In genomic region chr9:7961366-7962160, GRCm38 (mm10) we compare ENCODE assay signal across 8 mouse cellular contexts. TPM values are rescaled to one million over a fixed set of nuclear protein-coding genes. Genes with fewer than 3 reads are reported as not detected.
DNase-seq lines count a peak whose midpoint lies in the region; ATAC-seq and TF ChIP-seq lines count a peak whose summit lies in the region.

No protein-coding gene starts in this region.

- intact Hi-C loops in left cerebral cortex, adult 2 months (cut with DNase I), result no loop called here

- H3K36me3 ChIP-seq in heart, embryonic 11.5 days (ENCODE audit: control insufficient read depth, insufficient read depth, low read length), result 0 out of 2 replicates have a peak, but pooled peaks cover 3% of the 10 kb centered on the region

- peak overlapping the region; percentile 70 for H3K27ac ChIP-seq in heart, embryonic 11.5 days (ENCODE audit: low read depth, low read length)
- no peak overlapping the region for H3K27ac ChIP-seq in left cerebral cortex, adult 2 months

- no peaks in the 10 kb centered on the region for H3K27me3 ChIP-seq in heart, embryonic 11.5 days (ENCODE audit: control insufficient read depth, insufficient read depth, low read length)

- DNase-seq in layer of hippocampus, adult 11-12 months (ENCODE audit: low spot score), result peak; percentile 38
- DNase-seq in layer of hippocampus, adult 9-11 months, result no peak
- DNase-seq in cerebellum, postnatal 14 days, result peak; percentile 44 to 47
- DNase-seq in kidney, postnatal 10 days, result peak; percentile 54
- peak; percentile 45 for DNase-seq in neural tube, embryonic 10.5 days (ENCODE audit: extremely low spot score, low spot score)
- DNase-seq in thymus, postnatal 0 days (ENCODE audit: low spot score), result no peak
- DNase-seq in left cerebral cortex, adult 2 months (ENCODE audit: extremely low spot score in 1 of 2, low spot score in 2 of 2), result no peak

- ATAC-seq in heart, embryonic 11.5 days (replicated peaks; ENCODE audit: insufficient number of reproducible peaks, low FRiP score, low TSS enrichment), result no peak

- H3K4me1 ChIP-seq in heart, embryonic 11.5 days (ENCODE audit: control insufficient read depth, insufficient read depth, low read length), result peaks cover 42% of the 10 kb centered on the region

- 0 out of 2 replicates have a peak overlapping the region, but pooled peaks have one; percentile 1 for H3K4me2 ChIP-seq in heart, embryonic 11.5 days

- WGBS in heart, embryonic 11.5 days (ENCODE audit: insufficient replicate concordance), result 38% methylated on average over 21 of the region's 21 CpGs

- no peak overlapping the region for H3K4me3 ChIP-seq in heart, embryonic 11.5 days (ENCODE audit: low read depth, low read length)
- no peak overlapping the region for H3K4me3 ChIP-seq in left cerebral cortex, adult 2 months

- no peak overlapping the region for H3K9ac ChIP-seq in heart, embryonic 11.5 days (ENCODE audit: low read depth, low read length)

- no peak for TF ChIP-seq CTCF in left cerebral cortex, adult 2 months (IDR thresholded peaks at IDR 0.05)

- H3K9me3 ChIP-seq in heart, embryonic 11.5 days (replicated peaks; ENCODE audit: control insufficient read depth, low read length), result no peaks in the 10 kb centered on the region

RNA-seq across cellular contexts. Expression of gene Yap1, which starts 42.8 kb away (rescaled TPM):
- 25.3 and 27.1 TPM in 2 replicates for polyA plus RNA-seq in heart, embryonic 11.5 days (2014; fragmentation: Nextera tagmentation; extraction: Ambion mirVana)
- 5.3 and 5.5 TPM in 2 replicates for polyA plus RNA-seq in thymus, postnatal 0 days (2015; fragmentation: Nextera tagmentation; extraction: Ambion mirVana)
- 10 to 100 TPM; 16.1 to 17.5 TPM for total RNA-seq in left cerebral cortex, adult 2 months (2021)

Comparison
In these comparisons a context has a peak if more than half of its experiments do, and no peak if none do; other contexts are left out.
1. DNase-seq: peak in layer of hippocampus, adult 11-12 months (single experiment), cerebellum, postnatal 14 days (2 of 2), kidney, postnatal 10 days (single experiment) and neural tube, embryonic 10.5 days (single experiment); none in layer of hippocampus, adult 9-11 months (single experiment), thymus, postnatal 0 days (single experiment) and left cerebral cortex, adult 2 months (0 of 2).